Mouse (Mus musculus): ENCODE measurements at regions not wholly inside any gene's neighbourhood (a gene's known extent, or its start where the extent isn't known, plus 50 kb on each side); places are given as distances from the start of the nearest gene placed in this dataset.

DNA sequence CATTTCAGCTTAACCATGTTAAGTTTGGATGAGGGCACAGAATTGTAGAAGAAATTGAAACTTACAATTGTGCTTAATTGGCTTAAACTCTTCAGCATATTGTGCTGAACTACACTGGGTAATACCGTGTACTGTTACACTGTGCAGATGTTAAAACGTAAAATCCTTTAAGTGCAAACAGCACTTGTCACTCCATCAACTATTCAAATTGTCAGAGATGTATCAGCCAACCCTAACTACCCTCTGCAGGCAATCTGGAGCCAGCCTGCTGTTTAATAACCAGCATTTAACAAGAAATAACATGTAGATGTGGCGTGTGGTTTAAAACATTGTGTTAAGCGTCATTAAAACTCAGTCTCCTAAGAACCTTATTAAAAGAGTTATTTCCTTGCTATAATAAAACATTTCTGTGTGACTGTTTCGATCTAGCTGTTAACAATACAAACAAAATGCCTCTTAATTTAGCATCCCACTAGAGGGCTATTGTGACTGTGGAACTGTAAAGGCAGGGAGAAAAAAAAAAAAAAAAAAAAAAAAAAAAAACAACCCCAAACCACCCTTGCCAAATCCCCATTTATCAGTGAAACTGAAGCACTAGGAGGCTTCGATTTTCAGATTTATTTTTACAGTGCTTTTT lies 845.0 kb downstream of the D3Ertd751e start:
- no peak for DNase-seq (ENCODE audit: low spot score in 2 of 2)
- intact Hi-C loops (cut with DNase I), result no loop called here

DNA sequence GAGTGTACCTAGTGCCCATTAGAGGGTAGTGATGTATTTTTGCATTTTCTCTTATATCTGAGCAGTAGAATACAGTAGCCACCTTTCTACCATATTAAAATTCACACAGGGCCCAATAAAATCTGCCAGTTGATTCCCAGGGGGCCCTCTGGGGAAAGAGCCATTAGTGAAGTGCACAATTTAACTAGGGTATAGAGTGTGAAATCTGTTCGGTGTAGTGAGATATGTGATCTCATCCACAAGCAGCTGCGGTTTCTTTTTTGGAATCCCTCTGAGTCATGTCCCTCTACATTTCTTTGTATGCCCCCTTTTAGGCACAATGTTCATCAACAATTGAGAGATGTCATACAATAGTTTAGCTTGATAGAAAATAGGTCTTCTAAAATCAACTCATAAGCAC lies 847.1 kb downstream of the D3Ertd751e start:
- no peak for DNase-seq (ENCODE audit: low spot score in 2 of 2)
- intact Hi-C loops (cut with DNase I), result no loop called here

GRCm38 (mm10) chr3:42590126-42590525 lies 847.7 kb downstream of the D3Ertd751e start:
- intact Hi-C loops (cut with DNase I), result no loop called here
- DNase-seq (ENCODE audit: low spot score in 2 of 2), result no peak

GRCm38 (mm10) chr3:42593792-42594433 lies 851.5 kb downstream of the D3Ertd751e start:
- DNase-seq (ENCODE audit: low spot score in 2 of 2), result no peak
- intact Hi-C loops (cut with DNase I), result no loop called here

GRCm38 (mm10) chr3:42596686-42597085 lies 854.3 kb downstream of the D3Ertd751e start:
- DNase-seq (ENCODE audit: low spot score in 2 of 2), result no peak
- intact Hi-C loops (cut with DNase I), result no loop called here
